Mouse (Mus musculus): ENCODE results near the gene Gm11060.

GRCm38 (mm10) chr2:105089083-105089482 lies 2.7 kb upstream of the Gm11060 start:
- TF ChIP-seq CTCF (IDR thresholded peaks at IDR 0.05; ENCODE audit: control insufficient read depth, insufficient read depth, insufficient read length) (no peak), MYOD1 (IDR thresholded peaks at IDR 0.05; ENCODE audit: control insufficient read depth, insufficient read length, low read depth) (no peak), MAX (IDR thresholded peaks at IDR 0.05) (no peak)
